ENCODE assay signal across 8 mouse cellular contexts in genomic region chr11:119300246-119300935, GRCm38 (mm10). TPM values are rescaled to one million over a fixed set of nuclear protein-coding genes. Genes with fewer than 3 reads are reported as not detected.
DNase-seq lines count a peak whose midpoint lies in the region; ATAC-seq and TF ChIP-seq lines count a peak whose summit lies in the region.

No protein-coding gene starts in this region.

- H3K9ac ChIP-seq in lung, embryonic 14.5 days, result peak overlapping the region; percentile 98
- H3K9ac ChIP-seq in intestine, embryonic 14.5 days (ENCODE audit: low read length), result peak overlapping the region; percentile 99
- H3K9ac ChIP-seq in neural tube, embryonic 12.5 days, result peak overlapping the region; percentile 98

- no peaks in the 10 kb centered on the region for H3K27me3 ChIP-seq in lung, embryonic 14.5 days (ENCODE audit: insufficient read depth, low read length)
- no peaks in the 10 kb centered on the region for H3K27me3 ChIP-seq in intestine, embryonic 14.5 days (replicated peaks; ENCODE audit: control insufficient read depth, insufficient read depth, low read length)
- H3K27me3 ChIP-seq in neural tube, embryonic 12.5 days (replicated peaks), result 0 out of 2 replicates have a peak, but pooled peaks cover 10% of the 10 kb centered on the region

- TF ChIP-seq CTCF in lung, embryonic 14.5 days (IDR thresholded peaks at IDR 0.05; ENCODE audit: low read depth), result no peak

- peak overlapping the region; percentile 94 for H3K4me2 ChIP-seq in lung, embryonic 14.5 days
- H3K4me2 ChIP-seq in intestine, embryonic 14.5 days (ENCODE audit: low read length), result peak overlapping the region; percentile 87
- peak overlapping the region; percentile 93 for H3K4me2 ChIP-seq in neural tube, embryonic 12.5 days (replicated peaks)

- ATAC-seq in lung, embryonic 14.5 days (ENCODE audit: insufficient read depth), result peak; percentile 74
- peak; percentile 48 for ATAC-seq in common myeloid progenitor, adult 5-6 weeks (replicated peaks; ENCODE audit: low read depth, poor library complexity, severe bottlenecking)
- ATAC-seq in intestine, embryonic 14.5 days (replicated peaks; ENCODE audit: low FRiP score, low TSS enrichment, low read depth), result no peak
- no peak; the same call in 1 of the 2 replicates for ATAC-seq in neural tube, embryonic 12.5 days (ENCODE audit: low FRiP score, low read depth)
- ATAC-seq in monocyte, adult 5-6 weeks (replicated peaks; ENCODE audit: insufficient number of reproducible peaks, low FRiP score, low TSS enrichment, poor library complexity, severe bottlenecking), result no peak
- no peak; the same call in 1 of the 2 replicates for ATAC-seq in frontal cortex, adult (ENCODE audit: low TSS enrichment)

- no peak for DNase-seq in lung, embryonic 14.5 days
- no peak for DNase-seq in lung, postnatal 25 days (ENCODE audit: low spot score)
- peak; percentile 99 for DNase-seq in intestine, embryonic 14.5 days (ENCODE audit: low spot score)
- DNase-seq in B cell, adult 2 months, result no peak

- WGBS in lung, embryonic 14.5 days, result 2% methylated on average over 31 of the region's 31 CpGs
- 1% methylated on average over 31 of the region's 31 CpGs for WGBS in intestine, embryonic 14.5 days
- WGBS in neural tube, embryonic 12.5 days, result 1% methylated on average over 31 of the region's 31 CpGs

- no peaks in the 10 kb centered on the region for H3K9me3 ChIP-seq in lung, embryonic 14.5 days (ENCODE audit: low read depth, low read length)
- no peaks in the 10 kb centered on the region for H3K9me3 ChIP-seq in intestine, embryonic 14.5 days (ENCODE audit: control insufficient read depth, low read length)
- H3K9me3 ChIP-seq in neural tube, embryonic 12.5 days, result no peaks in the 10 kb centered on the region

- H3K27ac ChIP-seq in lung, embryonic 14.5 days (ENCODE audit: low read depth), result peak overlapping the region; percentile 90
- H3K27ac ChIP-seq in intestine, embryonic 14.5 days (ENCODE audit: low read depth), result peak overlapping the region; percentile 92
- H3K27ac ChIP-seq in neural tube, embryonic 12.5 days, result peak overlapping the region; percentile 94

- peak overlapping the region; percentile 96 for H3K4me3 ChIP-seq in lung, embryonic 14.5 days (ENCODE audit: low read depth, low read length)
- peak overlapping the region; percentile 94 for H3K4me3 ChIP-seq in intestine, embryonic 14.5 days (ENCODE audit: low read depth, low read length)
- peak overlapping the region; percentile 96 for H3K4me3 ChIP-seq in neural tube, embryonic 12.5 days

- H3K36me3 ChIP-seq in lung, embryonic 14.5 days (ENCODE audit: insufficient read depth), result peaks cover 32% of the 10 kb centered on the region
- peaks cover 31% of the 10 kb centered on the region for H3K36me3 ChIP-seq in intestine, embryonic 14.5 days (ENCODE audit: control insufficient read depth, insufficient read depth, low read length)
- H3K36me3 ChIP-seq in neural tube, embryonic 12.5 days, result peaks cover 29% of the 10 kb centered on the region

- H3K4me1 ChIP-seq in lung, embryonic 14.5 days (ENCODE audit: insufficient read depth), result peaks cover 4% of the 10 kb centered on the region; the same call in 1 of the 2 replicates
- H3K4me1 ChIP-seq in intestine, embryonic 14.5 days (replicated peaks; ENCODE audit: control insufficient read depth, insufficient read depth, low read length), result peaks cover 14% of the 10 kb centered on the region
- peaks cover 25% of the 10 kb centered on the region for H3K4me1 ChIP-seq in neural tube, embryonic 12.5 days

RNA-seq across cellular contexts. Expression of gene Eif4a3, which starts 0.5 kb away (rescaled TPM):
- 419 and 428 TPM in 2 replicates for polyA plus RNA-seq in lung, embryonic 14.5 days (2014; fragmentation: Nextera tagmentation; extraction: Ambion mirVana)
- total RNA-seq in common myeloid progenitor, adult 5-6 weeks (2017), result 212 and 226 TPM in 2 replicates
- polyA plus RNA-seq in intestine, embryonic 14.5 days (2014; fragmentation: Nextera tagmentation; extraction: Ambion mirVana), result 376 and 385 TPM in 2 replicates
- polyA plus RNA-seq in neural tube, embryonic 12.5 days (2016; fragmentation: Nextera tagmentation; extraction: Ambion mirVana), result 311 and 324 TPM in 2 replicates
- total RNA-seq in monocyte, adult 5-6 weeks (2017), result 130 to 164 TPM (median 159 TPM) in 3 replicates

RNA-seq across cellular contexts. Expression of gene Card14, which starts 7.2 kb away (rescaled TPM):
- polyA plus RNA-seq in lung, embryonic 14.5 days (2014; fragmentation: Nextera tagmentation; extraction: Ambion mirVana), result not detected in 2 replicates
- total RNA-seq in common myeloid progenitor, adult 5-6 weeks (2017), result not detected in 2 replicates
- 2.8 and 3.2 TPM in 2 replicates for polyA plus RNA-seq in intestine, embryonic 14.5 days (2014; fragmentation: Nextera tagmentation; extraction: Ambion mirVana)
- 0.06 and 0.15 TPM in 2 replicates for polyA plus RNA-seq in neural tube, embryonic 12.5 days (2016; fragmentation: Nextera tagmentation; extraction: Ambion mirVana)
- 0.19 TPM in 1 of 3 replicates, not detected in the others for total RNA-seq in monocyte, adult 5-6 weeks (2017)

RNA-seq across cellular contexts. Expression of gene Gaa, which starts 32.7 kb away (rescaled TPM):
- 56.0 and 58.8 TPM in 2 replicates for polyA plus RNA-seq in lung, embryonic 14.5 days (2014; fragmentation: Nextera tagmentation; extraction: Ambion mirVana)
- 19.6 and 33.4 TPM in 2 replicates for total RNA-seq in common myeloid progenitor, adult 5-6 weeks (2017)
- polyA plus RNA-seq in intestine, embryonic 14.5 days (2014; fragmentation: Nextera tagmentation; extraction: Ambion mirVana), result 57.3 and 62.3 TPM in 2 replicates
- 40.9 and 43.0 TPM in 2 replicates for polyA plus RNA-seq in neural tube, embryonic 12.5 days (2016; fragmentation: Nextera tagmentation; extraction: Ambion mirVana)
- 8.7 to 20.4 TPM (median 12.8 TPM) in 3 replicates for total RNA-seq in monocyte, adult 5-6 weeks (2017)

RNA-seq across cellular contexts. Expression of gene Sgsh, which starts 54.9 kb away (rescaled TPM):
- 7.6 and 9.5 TPM in 2 replicates for polyA plus RNA-seq in lung, embryonic 14.5 days (2014; fragmentation: Nextera tagmentation; extraction: Ambion mirVana)
- 4.3 and 6.7 TPM in 2 replicates for total RNA-seq in common myeloid progenitor, adult 5-6 weeks (2017)
- 7.5 and 7.9 TPM in 2 replicates for polyA plus RNA-seq in intestine, embryonic 14.5 days (2014; fragmentation: Nextera tagmentation; extraction: Ambion mirVana)
- polyA plus RNA-seq in neural tube, embryonic 12.5 days (2016; fragmentation: Nextera tagmentation; extraction: Ambion mirVana), result 3.8 and 5.2 TPM in 2 replicates
- total RNA-seq in monocyte, adult 5-6 weeks (2017), result 15.0 to 19.4 TPM (median 17.0 TPM) in 3 replicates

RNA-seq across cellular contexts. Expression of gene Slc26a11, which starts 55.0 kb away (rescaled TPM):
- polyA plus RNA-seq in lung, embryonic 14.5 days (2014; fragmentation: Nextera tagmentation; extraction: Ambion mirVana), result 9.1 and 9.3 TPM in 2 replicates
- total RNA-seq in common myeloid progenitor, adult 5-6 weeks (2017), result 0.44 and 1.4 TPM in 2 replicates
- polyA plus RNA-seq in intestine, embryonic 14.5 days (2014; fragmentation: Nextera tagmentation; extraction: Ambion mirVana), result 8.4 and 9.9 TPM in 2 replicates
- polyA plus RNA-seq in neural tube, embryonic 12.5 days (2016; fragmentation: Nextera tagmentation; extraction: Ambion mirVana), result 5.0 TPM in 2 replicates
- 8.4 to 16.4 TPM (median 13.5 TPM) in 3 replicates for total RNA-seq in monocyte, adult 5-6 weeks (2017)

Comparison
In these comparisons a context has a peak if more than half of its experiments do, and no peak if none do; other contexts are left out.
1. ATAC-seq: peak in lung, embryonic 14.5 days (single experiment) and common myeloid progenitor, adult 5-6 weeks (single experiment); none in intestine, embryonic 14.5 days (single experiment), neural tube, embryonic 12.5 days (single experiment), monocyte, adult 5-6 weeks (single experiment) and frontal cortex, adult (single experiment).
2. Peak in every context shown above with its lines, with median percentiles within 50 percentile points of each other: H3K27ac ChIP-seq, H3K4me2 ChIP-seq, H3K4me3 ChIP-seq and H3K9ac ChIP-seq.